Mouse (Mus musculus) midbrain, embryonic 10.5 days (tissue): ENCODE results near the gene Sipa1l3. TPM values are rescaled to one million over a fixed set of nuclear protein-coding genes. Genes with fewer than 3 reads are reported as not detected.
A peak's percentile ranks its signal among the peaks of the same experiment; 100 is the strongest.

Source experiments
- DNase-seq: peaks from one replicate; pipeline ENCODE4 v3.0.0-alpha.2; 2017; ENCODE audit warnings: low spot score
- H3K27ac ChIP-seq: fragments of 300-500 bp; sonication (generic); replicated peaks from 2 replicates; pipeline ENCODE4 v1.5.1; 2016; ENCODE audit warnings: mild to moderate bottlenecking
- H3K27me3 ChIP-seq: fragments of 300-500 bp; sonication (generic); 2 replicates; pipeline ENCODE4 v1.6.1; 2016; ENCODE audit warnings: low read depth, mild to moderate bottlenecking; ENCODE audit not compliant: poor library complexity, severe bottlenecking
- H3K36me3 ChIP-seq: fragments of 300-500 bp; sonication (generic); 2 replicates; pipeline ENCODE4 v1.6.1; 2016; ENCODE audit warnings: mild to moderate bottlenecking, moderate library complexity
- H3K4me1 ChIP-seq: fragments of 300-500 bp; sonication (generic); 2 replicates; pipeline ENCODE4 v1.6.1; 2016
- H3K4me3 ChIP-seq: fragments of 300-500 bp; sonication (generic); 2 replicates; pipeline ENCODE4 v1.5.1; 2016; ENCODE audit warnings: mild to moderate bottlenecking, moderate library complexity
- H3K9me3 ChIP-seq: fragments of 300-500 bp; sonication (generic); replicated peaks from 2 replicates; pipeline ENCODE4 v1.6.1; 2016; ENCODE audit warnings: mild to moderate bottlenecking
- WGBS: fragments of 180-500 bp; shearing (Covaris S2); methylation state at CpG from one replicate; pipeline ENCODE4 v1.1.7; 2016; 5-methylcytosine and 5-hydroxymethylcytosine counted together
- polyA plus RNA-seq: library from polyadenylated mRNA; unstranded; fragments of >200 nt; fragmentation: Nextera tagmentation; extraction: Ambion mirVana; gene quantifications from 2 replicates; pipeline ENCODE4 v1.2.1, GENCODE M21; 2016

The Sipa1l3 gene
- polyA plus RNA-seq, 1 experiment from 2014 or later: 8.4 TPM

DNA sequence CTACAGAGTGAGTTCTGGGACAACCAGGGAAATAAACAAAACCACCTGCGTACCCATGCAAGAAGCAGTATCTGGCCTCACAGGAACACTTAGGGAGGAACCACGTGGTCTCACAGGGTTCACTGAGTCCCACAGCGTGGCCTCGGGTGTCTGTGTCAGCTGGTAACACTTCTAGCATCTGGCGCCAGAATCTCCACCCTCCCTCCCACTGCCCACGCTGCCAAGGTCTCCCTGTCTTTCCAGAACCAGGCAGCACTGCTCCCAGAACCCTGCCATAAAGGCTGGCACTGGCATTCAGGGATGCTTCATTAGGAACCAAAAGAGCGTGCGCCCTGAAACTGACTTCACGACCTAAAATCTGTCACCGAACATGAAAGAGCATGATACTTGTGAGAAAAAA lies 84.7 kb downstream of the Sipa1l3 start:
- WGBS: 83% methylated on average over 10 of the region's 10 CpGs
- Histone ChIP-seq H3K4me3 (no peak overlapping the region), H3K27ac (peak overlapping the region; percentile 76), H3K27me3 (peaks cover 62% of the 10 kb centered on the region), H3K4me1 (peaks cover 69% of the 10 kb centered on the region), H3K36me3 (no peaks in the 10 kb centered on the region), H3K9me3 (no peaks in the 10 kb centered on the region)
- DNase-seq: no peak

DNA sequence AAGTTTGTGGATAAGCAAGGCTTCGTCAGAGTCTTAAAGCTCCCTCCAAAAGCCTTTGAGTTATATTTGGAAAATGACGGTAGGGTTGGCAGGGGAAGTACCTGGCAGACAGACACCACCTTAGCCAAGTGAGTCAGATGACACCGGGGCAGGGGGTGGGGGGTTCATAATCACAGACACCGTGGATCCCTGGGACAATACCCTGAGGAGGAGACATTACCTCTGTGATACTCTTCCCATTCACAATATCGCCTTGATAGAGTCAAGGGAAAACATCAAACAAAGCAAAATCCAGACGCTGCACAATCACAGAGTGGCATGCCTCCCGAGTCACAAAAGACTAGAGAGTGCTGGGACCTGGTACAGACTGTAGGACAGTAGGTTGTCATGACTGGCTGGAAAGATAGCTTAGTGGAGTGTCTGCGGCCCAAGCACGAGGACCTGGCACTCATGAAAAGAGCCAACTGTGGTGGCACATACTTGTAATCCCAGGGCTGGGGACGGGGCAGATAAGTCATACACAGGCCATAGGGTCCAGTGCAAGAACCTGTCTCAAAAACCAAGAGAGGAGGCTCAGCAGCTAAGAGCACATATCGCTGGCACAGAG lies 85.4 kb downstream of the Sipa1l3 start:
- H3K4me3 ChIP-seq: peak overlapping the region; percentile 18; the same call in 1 of the 2 replicates

GRCm38 (mm10) chr7:29432180-29432946 lies 86.1 kb downstream of the Sipa1l3 start:
- WGBS: 19% methylated on average over 15 of the region's 15 CpGs
- H3K9me3 ChIP-seq: no peaks in the 10 kb centered on the region
- no peaks in the 10 kb centered on the region for H3K36me3 ChIP-seq
- peaks cover 64% of the 10 kb centered on the region for H3K4me1 ChIP-seq
- DNase-seq: peak; percentile 71
- H3K4me3 ChIP-seq: peak overlapping the region; percentile 18; the same call in 1 of the 2 replicates
- H3K27me3 ChIP-seq: peaks cover 66% of the 10 kb centered on the region
- peak overlapping the region; percentile 76 for H3K27ac ChIP-seq

More for the DNA sequence above, 85.4 kb downstream of the Sipa1l3 start:
- H3K27ac ChIP-seq: peak overlapping the region; percentile 76
- peaks cover 67% of the 10 kb centered on the region for H3K4me1 ChIP-seq
- DNase-seq: no peak
- H3K36me3 ChIP-seq: no peaks in the 10 kb centered on the region
- no peaks in the 10 kb centered on the region for H3K9me3 ChIP-seq
- H3K27me3 ChIP-seq: peaks cover 66% of the 10 kb centered on the region
- 51% methylated on average over 11 of the region's 11 CpGs for WGBS

DNA sequence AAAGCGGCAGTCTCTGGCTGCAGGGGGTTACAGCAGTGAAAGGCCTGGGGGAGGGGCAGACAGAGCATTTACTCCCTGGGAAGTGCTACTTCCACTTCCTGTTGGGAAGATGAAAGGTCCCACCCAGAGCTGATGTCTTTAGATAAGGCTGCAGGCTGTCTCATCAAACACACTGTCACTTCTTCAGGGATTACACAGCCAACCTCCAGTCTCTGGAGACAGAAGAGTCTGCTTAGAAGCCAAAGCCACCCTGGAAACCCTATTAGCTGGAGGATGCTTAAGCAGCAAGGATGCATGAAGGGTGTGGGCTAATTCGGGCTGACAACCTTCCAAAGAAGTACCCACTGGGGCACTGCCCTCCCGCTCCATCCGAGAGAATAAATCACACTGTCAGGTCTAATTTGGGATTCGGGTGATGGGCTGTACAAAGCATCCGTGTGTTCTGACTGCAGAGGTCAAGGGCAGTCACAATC lies 87.7 kb downstream of the Sipa1l3 start:
- Histone ChIP-seq H3K36me3 (no peaks in the 10 kb centered on the region), H3K27me3 (peaks cover 70% of the 10 kb centered on the region), H3K9me3 (no peaks in the 10 kb centered on the region), H3K4me3 (peak overlapping the region; percentile 14), H3K4me1 (peaks cover 54% of the 10 kb centered on the region), H3K27ac (peak overlapping the region; percentile 76)
- peak; percentile 71 for DNase-seq
- 10% methylated on average over 6 of the region's 6 CpGs for WGBS

DNA sequence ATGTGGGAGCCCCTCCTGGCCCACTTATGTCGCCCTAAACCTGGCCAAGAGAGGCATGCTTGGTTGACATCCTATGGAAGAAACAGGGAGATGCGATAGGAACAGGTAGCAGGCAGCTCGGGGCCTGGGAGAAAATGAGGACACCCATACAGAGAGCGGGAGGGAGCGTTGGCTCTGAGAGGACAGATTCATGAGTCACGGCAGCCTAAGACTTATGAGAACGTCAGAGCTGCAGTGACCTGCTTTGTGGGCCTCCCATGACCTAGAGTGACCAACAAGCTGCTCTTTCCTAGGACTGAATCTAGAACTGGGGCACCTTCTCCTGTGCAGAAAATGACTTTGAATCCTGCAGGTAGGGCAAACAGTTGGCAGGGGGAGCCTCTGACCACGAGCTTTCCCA lies 92.4 kb downstream of the Sipa1l3 start:
- Histone ChIP-seq H3K27me3 (peaks cover 66% of the 10 kb centered on the region), H3K9me3 (no peaks in the 10 kb centered on the region), H3K27ac (no peak overlapping the region), H3K4me3 (no peak overlapping the region), H3K4me1 (peaks cover 43% of the 10 kb centered on the region), H3K36me3 (no peaks in the 10 kb centered on the region)
- WGBS: 85% methylated on average over 8 of the region's 8 CpGs
- DNase-seq: no peak

DNA sequence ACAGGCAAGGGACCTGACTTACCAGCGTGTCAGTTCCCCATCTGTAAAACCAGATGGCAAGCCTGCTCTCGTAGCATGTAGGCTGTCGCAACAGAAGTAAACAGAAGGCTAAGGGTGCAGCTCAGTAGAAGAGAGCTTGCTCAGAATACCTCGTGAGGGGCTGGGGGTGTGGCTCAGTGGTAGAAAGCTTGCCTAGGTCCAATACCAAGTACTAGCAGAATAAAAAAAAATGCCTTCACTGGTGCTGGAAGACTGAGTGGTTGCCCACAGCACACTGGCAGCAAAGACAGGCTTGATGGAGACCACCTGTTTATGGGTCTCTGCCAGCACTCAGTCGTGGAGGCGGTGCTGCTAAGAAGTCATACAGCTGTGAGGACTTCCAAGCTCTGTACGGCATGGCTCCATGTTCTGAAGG lies 93.0 kb downstream of the Sipa1l3 start:
- no peaks in the 10 kb centered on the region for H3K36me3 ChIP-seq
- peaks cover 42% of the 10 kb centered on the region for H3K4me1 ChIP-seq
- H3K27me3 ChIP-seq: peaks cover 66% of the 10 kb centered on the region
- no peaks in the 10 kb centered on the region for H3K9me3 ChIP-seq
- H3K4me3 ChIP-seq: no peak overlapping the region
- no peak for DNase-seq
- no peak overlapping the region for H3K27ac ChIP-seq
- 86% methylated on average over 7 of the region's 7 CpGs for WGBS

GRCm38 (mm10) chr7:29424690-29425089 lies 93.8 kb downstream of the Sipa1l3 start:
- H3K9me3 ChIP-seq: no peaks in the 10 kb centered on the region
- peaks cover 39% of the 10 kb centered on the region for H3K4me1 ChIP-seq
- H3K36me3 ChIP-seq: no peaks in the 10 kb centered on the region
- DNase-seq: no peak
- H3K4me3 ChIP-seq: no peak overlapping the region
- WGBS: 81% methylated on average over 5 of the region's 5 CpGs
- peaks cover 64% of the 10 kb centered on the region for H3K27me3 ChIP-seq
- H3K27ac ChIP-seq: no peak overlapping the region

GRCm38 (mm10) chr7:29421909-29422244 lies 96.6 kb downstream of the Sipa1l3 start:
- no peak for DNase-seq
- H3K27ac ChIP-seq: peak overlapping the region; percentile 73
- peaks cover 60% of the 10 kb centered on the region for H3K4me1 ChIP-seq
- no peaks in the 10 kb centered on the region for H3K36me3 ChIP-seq
- no peaks in the 10 kb centered on the region for H3K9me3 ChIP-seq
- no peak overlapping the region for H3K4me3 ChIP-seq
- peaks cover 37% of the 10 kb centered on the region for H3K27me3 ChIP-seq
- 33% methylated on average over 3 of the region's 3 CpGs for WGBS

DNA sequence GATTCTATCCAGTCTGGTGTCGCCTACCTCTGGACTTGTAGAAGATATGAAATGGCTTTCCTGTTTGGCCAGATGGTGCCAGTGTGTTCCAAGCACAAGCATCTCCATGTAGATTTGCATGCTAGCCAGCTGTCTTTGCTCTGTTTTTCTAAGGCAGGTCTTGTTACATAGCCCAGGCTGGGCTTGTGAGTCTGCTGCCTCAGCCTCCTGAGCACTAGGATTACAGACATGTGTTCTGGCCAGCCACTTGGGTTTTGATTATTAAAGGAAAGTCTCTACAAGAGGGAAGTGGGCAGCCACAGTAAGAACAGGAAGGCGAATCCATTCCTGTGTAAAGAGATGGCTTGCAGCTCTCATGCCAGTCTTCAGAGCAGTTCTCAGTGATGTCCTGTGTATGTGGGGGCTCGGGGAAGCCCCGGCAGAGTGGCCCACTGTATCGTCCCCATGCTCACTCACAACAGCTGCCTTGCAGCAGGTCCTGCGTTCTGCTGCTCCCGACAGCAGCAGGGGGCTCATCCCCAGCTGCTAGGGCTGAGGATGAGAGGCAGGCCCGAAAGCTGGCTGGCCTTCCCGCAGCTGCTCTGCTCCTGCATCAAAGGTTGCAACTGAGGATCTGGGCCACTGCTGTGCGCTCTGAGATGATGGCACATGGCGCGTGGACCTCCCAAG lies 97.1 kb downstream of the Sipa1l3 start:
- H3K9me3 ChIP-seq: no peaks in the 10 kb centered on the region
- peak overlapping the region; percentile 73 for H3K27ac ChIP-seq
- 30% methylated on average over 12 of the region's 12 CpGs for WGBS
- peak; percentile 41 for DNase-seq
- no peaks in the 10 kb centered on the region for H3K36me3 ChIP-seq
- H3K4me1 ChIP-seq: peaks cover 65% of the 10 kb centered on the region
- H3K4me3 ChIP-seq: no peak overlapping the region
- peaks cover 34% of the 10 kb centered on the region for H3K27me3 ChIP-seq

GRCm38 (mm10) chr7:29419836-29420235 lies 98.6 kb downstream of the Sipa1l3 start:
- Histone ChIP-seq H3K4me3 (no peak overlapping the region), H3K27me3 (peaks cover 22% of the 10 kb centered on the region; the same call in 1 of the 2 replicates), H3K27ac (no peak overlapping the region), H3K36me3 (no peaks in the 10 kb centered on the region), H3K9me3 (no peaks in the 10 kb centered on the region), H3K4me1 (peaks cover 67% of the 10 kb centered on the region)
- WGBS: 50% methylated on average over 4 of the region's 4 CpGs
- DNase-seq: no peak

DNA sequence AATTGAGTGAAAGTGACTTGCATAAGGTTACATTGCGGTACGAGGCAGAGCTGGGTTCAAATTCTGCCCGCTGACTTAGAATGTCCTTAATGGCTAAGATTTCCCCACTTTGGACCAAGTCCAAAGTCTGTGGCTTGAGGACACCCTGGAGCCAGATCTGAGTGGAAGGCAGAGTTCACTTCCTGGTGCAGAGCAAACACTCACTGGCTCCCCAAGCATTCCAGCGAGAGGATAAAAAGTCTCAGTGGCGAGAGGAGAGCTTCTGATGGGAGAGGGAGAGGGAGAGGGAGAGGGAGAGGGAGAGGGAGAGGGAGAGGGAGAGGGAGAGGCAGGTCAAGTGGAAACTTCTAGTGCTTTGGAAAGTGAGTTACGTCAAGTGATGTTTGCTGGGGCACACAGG lies 100.2 kb downstream of the Sipa1l3 start:
- H3K4me3 ChIP-seq: no peak overlapping the region
- no peak for DNase-seq
- H3K9me3 ChIP-seq: no peaks in the 10 kb centered on the region
- H3K27ac ChIP-seq: peak overlapping the region; percentile 43; the same call in 1 of the 2 replicates
- no peaks in the 10 kb centered on the region for H3K36me3 ChIP-seq
- peaks cover 20% of the 10 kb centered on the region; the same call in 1 of the 2 replicates for H3K27me3 ChIP-seq
- peaks cover 63% of the 10 kb centered on the region for H3K4me1 ChIP-seq
- WGBS: 80% methylated on average over 6 of the region's 6 CpGs

- no peak for DNase-seq
- Histone ChIP-seq H3K4me1 (peaks cover 63% of the 10 kb centered on the region), H3K27me3 (peaks cover 12% of the 10 kb centered on the region; the same call in 1 of the 2 replicates), H3K36me3 (no peaks in the 10 kb centered on the region), H3K27ac (peak overlapping the region; percentile 43), H3K9me3 (no peaks in the 10 kb centered on the region), H3K4me3 (no peak overlapping the region)
- 40% methylated on average over 8 of the region's 8 CpGs for WGBS
Measured at GRCm38 (mm10) chr7:29417332-29418069, 100.9 kb downstream of the Sipa1l3 start.
